Mouse (Mus musculus) sigmoid colon, adult 10 weeks (tissue): ENCODE measurements around the gene Tshr. TPM values are rescaled to one million over a fixed set of nuclear protein-coding genes. Genes with fewer than 3 reads are reported as not detected.

Experiments used
- polyA plus RNA-seq: library from polyadenylated mRNA; stranded (reverse); fragments of 350-450 nt; fragmentation: Illumina TruSeq; extraction: RNeasy Lipid Tissue Mini Kit (QIAGEN cat#74804); gene quantifications from one replicate; pipeline ENCODE4 v1.2.3, GENCODE M21; 2014; ENCODE audit warnings: low read depth, low replicate concordance

The Tshr gene
- 2.0 TPM for polyA plus RNA-seq

DNA sequence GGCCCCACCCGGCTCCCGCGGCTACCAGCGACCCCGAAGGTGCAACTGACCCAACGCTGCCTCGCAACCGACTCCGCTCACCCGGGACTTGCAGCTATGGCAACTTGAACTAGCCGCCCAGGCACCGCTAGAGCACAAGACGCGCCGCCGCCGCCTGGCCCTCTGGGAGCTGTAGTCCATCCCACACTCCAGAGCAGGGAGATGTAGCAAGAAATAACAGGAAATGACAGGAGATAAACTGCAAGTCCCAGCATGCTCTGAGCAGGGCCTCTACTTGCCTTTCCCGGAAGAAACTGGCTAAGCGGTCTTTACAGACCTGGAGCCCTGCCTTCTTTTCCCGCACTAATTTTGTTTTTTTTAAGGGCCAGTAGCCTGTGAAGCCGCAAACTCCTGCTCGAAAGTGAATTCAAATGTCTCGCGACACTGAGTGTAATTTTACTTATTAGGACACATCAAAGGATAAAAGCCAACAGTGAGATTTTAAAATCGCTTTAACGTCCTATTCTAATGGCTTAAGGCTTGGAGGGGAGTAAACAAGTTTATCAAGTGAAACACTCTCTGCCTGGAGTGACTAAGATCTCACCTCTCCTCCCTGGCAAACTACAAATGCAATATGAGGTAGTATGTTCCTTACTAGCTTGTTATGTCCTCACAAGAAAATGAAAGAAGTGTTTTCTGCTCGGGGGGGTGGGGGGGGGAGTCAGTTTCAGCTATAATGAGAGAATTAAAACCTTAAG is at the start of gene Tshr, which contains the start of gene Cep128:
Gene Tshr (plus strand): TSS at position 283 of the 737 bp plus-strand sequence.
Gene Cep128 (minus strand): TSS at position 129 of the 737 bp plus-strand sequence.

GRCm38 (mm10) chr12:91589847-91590690 is 205.7 kb downstream of the Tshr start, which contains the start of gene Gtf2a1:
TSS of gene Gtf2a1 (minus strand) at chr12:91590487.

Other genes with a start within 250 kb of the Tshr start
- 6.3 TPM for gene Cep128, start 154 bp upstream of the Tshr start, polyA plus RNA-seq
- 37.8 TPM for gene Gtf2a1, start 205.9 kb downstream of the Tshr start, polyA plus RNA-seq